Mouse (Mus musculus): ENCODE measurements at regions not wholly inside any gene's neighbourhood (a gene's known extent, or its start where the extent isn't known, plus 50 kb on each side); places are given as distances from the start of the nearest gene placed in this dataset.

DNA sequence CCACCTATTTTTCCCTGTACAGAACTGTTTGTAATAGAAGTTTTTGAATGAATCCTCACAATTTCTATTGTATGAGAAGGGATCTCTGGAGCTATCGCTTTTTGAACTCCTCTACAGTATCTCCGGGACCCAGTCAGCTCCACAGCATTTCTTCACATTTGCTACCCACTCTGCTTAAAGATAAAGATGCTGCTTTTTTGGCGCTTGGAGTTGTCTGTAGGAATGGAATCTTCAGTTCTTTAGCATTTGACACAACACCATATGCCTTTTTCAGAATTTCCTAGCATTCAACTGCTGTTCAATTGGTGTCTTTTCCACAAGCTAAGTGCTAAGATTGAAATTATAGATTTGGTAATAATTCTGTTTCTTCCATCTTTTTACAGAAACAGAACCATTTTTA, 338.4 kb downstream of the Inhba start:
- no peak for TF ChIP-seq EP300 (IDR thresholded peaks at IDR 0.05; ENCODE audit: insufficient read depth, low read depth, low read length)
- TF ChIP-seq CTCF (IDR thresholded peaks at IDR 0.05; ENCODE audit: low read depth, low read length), result no peak
- TF ChIP-seq POLR2A (IDR thresholded peaks at IDR 0.05; ENCODE audit: insufficient read depth, low read length), result no peak
